Mouse (Mus musculus) brain, adult 10 weeks (tissue): Measurements from ENCODE around the gene Gprin2. TPM values are rescaled to one million over a fixed set of nuclear protein-coding genes. Genes with fewer than 3 reads are reported as not detected.

Experiments used
- polyA plus RNA-seq: library from polyadenylated mRNA; stranded (reverse); fragments of 350-450 nt; fragmentation: Illumina TruSeq; extraction: RNeasy Lipid Tissue Mini Kit (QIAGEN cat#74804); gene quantifications from one replicate; pipeline ENCODE4 v1.2.3, GENCODE M21; 2015; ENCODE audit warnings: low read depth, low replicate concordance

Gprin2 gene
- 0.83 TPM for polyA plus RNA-seq

DNA sequence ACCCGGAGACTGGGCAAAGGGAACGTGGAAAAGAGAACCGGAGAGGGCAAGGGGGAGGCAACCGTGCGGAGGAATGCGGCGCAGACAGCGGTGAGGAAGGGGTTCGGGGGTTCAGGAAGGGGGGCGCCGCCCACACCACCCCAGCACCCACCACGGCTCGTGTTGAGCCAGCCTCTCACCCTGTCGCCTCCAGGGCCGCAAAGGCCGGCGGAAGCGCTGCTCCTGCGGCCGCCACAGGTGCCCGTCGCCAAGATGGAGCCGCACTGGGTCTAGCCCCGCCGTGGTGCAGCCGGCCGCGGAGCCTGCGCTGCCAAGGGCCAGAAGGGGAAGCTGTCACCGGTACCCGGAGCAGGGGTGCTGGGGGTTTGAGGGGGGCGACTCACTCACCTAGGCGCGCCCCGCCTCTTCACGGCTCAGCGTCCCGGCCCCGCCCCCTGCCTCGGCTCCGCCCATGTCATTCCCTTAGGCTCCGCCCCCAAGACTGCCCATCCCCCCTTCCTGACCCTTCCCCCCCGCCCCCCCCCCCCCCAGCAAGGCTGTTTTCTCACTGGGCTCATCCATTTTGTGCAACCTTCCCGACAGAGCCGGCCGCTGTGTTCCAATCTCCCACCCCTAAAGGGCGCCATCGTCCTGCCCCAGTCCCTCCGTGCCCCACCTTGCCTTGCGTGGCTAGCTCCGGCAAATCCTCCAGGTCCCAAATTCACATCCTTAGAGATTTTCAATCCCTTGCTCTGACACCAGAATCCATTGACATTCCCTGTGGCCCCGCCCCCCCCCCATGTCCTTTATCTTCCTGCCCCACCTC lies at the start of gene Gprin2:
Gprin2 (minus strand) TSS at position 423 of the 805 bp plus-strand sequence.

DNA sequence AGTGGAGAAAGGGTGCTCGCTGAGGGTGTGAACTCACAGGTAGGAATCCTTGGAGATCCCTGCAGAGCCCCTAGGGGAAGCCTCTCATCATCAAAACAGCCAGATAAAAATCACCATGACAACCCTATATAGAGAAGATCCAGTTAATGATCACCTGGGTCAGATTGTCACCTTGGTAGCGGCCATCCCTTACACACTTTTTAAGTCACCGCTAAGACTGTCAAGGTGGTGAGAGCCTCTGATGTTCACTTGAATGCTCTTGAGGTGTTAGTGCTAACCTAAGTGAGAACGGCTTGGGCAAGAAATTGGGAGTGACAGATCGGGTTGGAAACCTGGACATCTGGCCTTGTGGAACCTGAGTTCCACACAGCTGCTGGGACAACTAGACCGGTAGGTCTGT lies 17.8 kb upstream of the Gprin2 start, which contains the start of gene Syt15:
Syt15 (plus strand) TSS at position 301 of the 400 bp plus-strand sequence.

DNA sequence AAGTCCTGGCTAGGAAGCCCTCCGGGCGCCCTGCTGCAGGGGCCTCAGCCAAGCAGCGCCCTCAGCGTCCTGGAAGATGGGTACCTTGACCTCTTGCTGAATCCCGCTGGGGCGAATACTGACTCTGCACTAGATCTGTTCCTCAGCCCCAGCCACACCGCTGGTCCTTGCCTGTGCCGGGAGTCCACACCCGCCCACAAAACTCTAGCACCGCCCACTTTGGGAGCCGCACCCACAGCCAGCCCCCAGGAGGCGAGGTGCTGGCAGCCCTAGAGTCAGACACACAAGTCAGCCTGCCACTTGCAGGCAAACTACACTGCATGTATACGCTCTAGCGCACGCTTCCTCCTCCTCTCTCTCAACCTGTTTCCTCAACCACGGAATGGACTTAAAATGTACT lies 49.1 kb downstream of the Gprin2 start, which contains the start of gene Npy4r:
Npy4r (minus strand) TSS at position 148 of the 400 bp plus-strand sequence.

Other genes with a start within 250 kb of the Gprin2 start
- gene Rbp3, start 247.7 kb downstream of the Gprin2 start, polyA plus RNA-seq: 0.10 TPM
- 2.4 TPM for gene Zfp488, start 222.9 kb downstream of the Gprin2 start, polyA plus RNA-seq
- gene Gm30083, start 186.5 kb downstream of the Gprin2 start, polyA plus RNA-seq: not detected
- not detected for gene Gm5460, start 184.9 kb downstream of the Gprin2 start, polyA plus RNA-seq
- gene Antxrl, start 148.9 kb downstream of the Gprin2 start, polyA plus RNA-seq: not detected
- 0.86 TPM for gene Anxa8, start 115.7 kb downstream of the Gprin2 start, polyA plus RNA-seq
- gene A630023A22Rik, start 98.9 kb downstream of the Gprin2 start, polyA plus RNA-seq: not detected
- not detected for gene Npy4r, start 49.2 kb downstream of the Gprin2 start, polyA plus RNA-seq
- gene Syt15, start 17.9 kb upstream of the Gprin2 start, polyA plus RNA-seq: 1.1 TPM
- 5.0 TPM for gene Shld2, start 108.8 kb upstream of the Gprin2 start, polyA plus RNA-seq
- gene Glud1, start 109.1 kb upstream of the Gprin2 start, polyA plus RNA-seq: 254 TPM
- gene Fam25c, start 153.8 kb upstream of the Gprin2 start, polyA plus RNA-seq: not detected
- 30.9 TPM for gene Sncg, start 173.1 kb upstream of the Gprin2 start, polyA plus RNA-seq
- 2.4 TPM for gene Mmrn2, start 173.8 kb upstream of the Gprin2 start, polyA plus RNA-seq